Mouse (Mus musculus): ENCODE measurements around the gene Fut2. TPM values are rescaled to one million over a fixed set of nuclear protein-coding genes. Genes with fewer than 3 reads are reported as not detected.

Gene Fut2
- polyA plus RNA-seq, 1 experiment: 0.09 TPM

DNA sequence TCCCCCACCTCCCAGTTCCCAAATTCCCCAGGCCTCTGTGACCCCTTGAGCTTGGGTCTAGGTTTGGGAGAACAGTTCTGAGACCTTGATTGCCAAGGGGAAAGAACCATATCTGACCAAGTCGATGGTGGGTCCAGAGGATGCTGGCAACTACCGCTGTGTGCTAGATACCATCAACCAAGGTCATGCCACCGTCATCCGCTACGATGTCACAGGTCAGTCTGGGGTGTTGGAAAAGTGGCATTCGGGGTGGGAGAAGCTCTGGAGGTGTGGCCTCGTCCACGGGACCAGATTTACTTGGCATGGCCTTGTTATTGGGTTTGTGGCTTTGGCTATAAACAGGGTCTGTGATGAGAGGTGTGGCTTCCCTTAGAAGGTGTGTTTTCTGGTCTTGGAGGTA lies 40.7 kb downstream of the Fut2 start:
- Histone ChIP-seq H3K27me3 (ENCODE audit: control insufficient read depth) (peaks cover 57% of the 10 kb centered on the region), H3K36me3 (ENCODE audit: control insufficient read depth) (no peaks in the 10 kb centered on the region)

DNA sequence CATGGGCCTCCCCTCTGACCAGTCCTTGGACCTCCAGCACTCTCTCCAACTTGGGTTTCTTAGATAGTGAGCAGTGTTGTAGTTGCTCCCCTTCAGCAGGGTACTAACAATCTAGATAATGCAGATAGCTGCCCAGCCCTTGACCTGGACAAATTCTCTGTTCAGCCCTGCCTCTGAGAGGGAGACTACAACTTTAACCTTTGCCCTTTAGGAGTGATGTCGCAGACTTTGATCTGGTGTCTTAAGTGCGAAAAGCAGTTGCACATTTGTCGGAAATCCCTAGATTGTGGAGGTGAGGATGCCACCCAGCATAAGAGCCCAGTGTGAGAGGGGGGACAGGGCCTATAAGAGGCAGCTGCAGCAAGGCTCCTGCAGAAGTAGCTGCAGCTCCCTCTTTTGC lies 41.5 kb downstream of the Fut2 start:
- H3K27me3 ChIP-seq (ENCODE audit: control insufficient read depth): peaks cover 50% of the 10 kb centered on the region
- peaks cover 2% of the 10 kb centered on the region; the same call in 1 of the 2 replicates for H3K9me3 ChIP-seq (ENCODE audit: control insufficient read depth, low read length)
- TF ChIP-seq TAL1 (IDR thresholded peaks at IDR 0.05; ENCODE audit: low read length): no peak
- TF ChIP-seq GATA1 (IDR thresholded peaks at IDR 0.05; ENCODE audit: low read length): no peak
- H3K36me3 ChIP-seq (ENCODE audit: control insufficient read depth): no peaks in the 10 kb centered on the region
- H3K4me1 ChIP-seq (ENCODE audit: control insufficient read depth): peaks cover 11% of the 10 kb centered on the region
- no peak overlapping the region for H3K4me3 ChIP-seq (replicated peaks)

More for the DNA sequence above, 40.7 kb downstream of the Fut2 start:
- Histone ChIP-seq H3K9me3 (ENCODE audit: control insufficient read depth, low read length) (peaks cover 2% of the 10 kb centered on the region; the same call in 1 of the 2 replicates), H3K4me1 (ENCODE audit: control insufficient read depth) (peaks cover 11% of the 10 kb centered on the region), H3K4me3 (replicated peaks) (no peak overlapping the region)
- no peak for TF ChIP-seq TAL1 (IDR thresholded peaks at IDR 0.05; ENCODE audit: low read length)
- TF ChIP-seq GATA1 (IDR thresholded peaks at IDR 0.05; ENCODE audit: low read length): no peak

DNA sequence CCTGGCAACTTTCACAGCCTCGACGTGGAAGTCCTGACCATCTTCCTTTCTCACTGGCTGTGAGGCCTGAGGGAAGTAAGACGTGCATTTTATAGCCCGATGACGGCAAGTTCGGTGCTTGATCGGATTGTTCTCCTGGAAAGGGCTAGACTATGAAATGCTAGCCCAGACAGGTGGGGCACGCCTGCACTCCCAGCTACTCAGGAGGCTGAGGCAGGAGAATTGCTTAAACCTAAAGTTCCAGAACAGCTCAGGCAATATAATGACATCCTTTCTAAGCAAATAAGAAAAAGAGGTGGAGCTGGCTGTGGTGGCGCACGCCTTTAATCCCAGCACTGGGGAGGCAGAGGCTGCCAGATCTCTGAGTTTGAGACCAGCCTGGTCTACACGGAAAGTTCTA lies 42.7 kb downstream of the Fut2 start:
- H3K9me3 ChIP-seq (ENCODE audit: control insufficient read depth, low read length): peaks cover 2% of the 10 kb centered on the region; the same call in 1 of the 2 replicates
- H3K27me3 ChIP-seq (ENCODE audit: control insufficient read depth): peaks cover 45% of the 10 kb centered on the region
- TF ChIP-seq GATA1 (IDR thresholded peaks at IDR 0.05; ENCODE audit: low read length) (no peak), TAL1 (IDR thresholded peaks at IDR 0.05; ENCODE audit: low read length) (no peak)

DNA sequence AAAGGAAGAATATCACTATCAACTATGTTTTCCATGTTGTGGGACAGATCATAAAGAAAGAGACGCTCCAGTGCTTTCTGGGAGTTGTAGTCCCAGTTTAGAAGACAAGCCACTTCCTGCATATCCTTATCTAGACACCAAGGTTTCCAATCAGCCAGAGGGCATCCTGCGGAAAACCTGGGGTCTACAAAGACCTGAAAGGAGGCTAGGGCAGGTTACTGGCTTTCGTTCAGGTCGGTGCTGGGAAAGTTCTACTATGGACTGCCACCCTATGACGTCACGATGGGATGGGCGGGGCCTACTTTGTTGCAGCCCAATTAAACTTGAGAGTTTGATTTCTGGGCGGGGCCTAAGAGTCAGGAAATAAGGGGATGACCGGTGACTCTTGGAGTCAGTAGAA lies 44.8 kb downstream of the Fut2 start, which contains the start of gene Izumo1:
Izumo1 (plus strand) TSS at position 369 of the 400 bp plus-strand sequence.
- TF ChIP-seq TAL1 (IDR thresholded peaks at IDR 0.05; ENCODE audit: low read length): no peak
- TF ChIP-seq GATA1 (IDR thresholded peaks at IDR 0.05; ENCODE audit: low read length): no peak
- H3K27me3 ChIP-seq (ENCODE audit: control insufficient read depth): peaks cover 43% of the 10 kb centered on the region

More for the DNA sequence above, 42.7 kb downstream of the Fut2 start:
- Histone ChIP-seq H3K36me3 (ENCODE audit: control insufficient read depth) (no peaks in the 10 kb centered on the region), H3K4me3 (replicated peaks) (no peak overlapping the region), H3K4me1 (ENCODE audit: control insufficient read depth) (peaks cover 4% of the 10 kb centered on the region)

GRCm38 (mm10) chr7:45619592-45619991 lies 46.6 kb downstream of the Fut2 start:
- TF ChIP-seq TAL1 (IDR thresholded peaks at IDR 0.05; ENCODE audit: low read length) (no peak), GATA1 (IDR thresholded peaks at IDR 0.05; ENCODE audit: low read length) (no peak)
- Histone ChIP-seq H3K9me3 (ENCODE audit: control insufficient read depth, low read length) (no peaks in the 10 kb centered on the region), H3K4me1 (ENCODE audit: control insufficient read depth) (peaks cover 2% of the 10 kb centered on the region; the same call in 1 of the 2 replicates), H3K36me3 (ENCODE audit: control insufficient read depth) (no peaks in the 10 kb centered on the region), H3K4me3 (replicated peaks) (no peak overlapping the region), H3K27me3 (ENCODE audit: control insufficient read depth) (peaks cover 38% of the 10 kb centered on the region)

More for the DNA sequence above, 44.8 kb downstream of the Fut2 start, which contains the start of gene Izumo1:
- Histone ChIP-seq H3K4me1 (ENCODE audit: control insufficient read depth) (peaks cover 2% of the 10 kb centered on the region; the same call in 1 of the 2 replicates), H3K9me3 (ENCODE audit: control insufficient read depth, low read length) (no peaks in the 10 kb centered on the region), H3K4me3 (replicated peaks) (no peak within 1 kb of the TSS), H3K36me3 (ENCODE audit: control insufficient read depth) (no peaks in the 10 kb centered on the region)

GRCm38 (mm10) chr7:45618316-45618715 lies 47.9 kb downstream of the Fut2 start:
- TF ChIP-seq GATA1 (IDR thresholded peaks at IDR 0.05; ENCODE audit: low read length) (no peak), TAL1 (IDR thresholded peaks at IDR 0.05; ENCODE audit: low read length) (no peak)
- Histone ChIP-seq H3K36me3 (ENCODE audit: control insufficient read depth) (no peaks in the 10 kb centered on the region), H3K27me3 (ENCODE audit: control insufficient read depth) (peaks cover 36% of the 10 kb centered on the region), H3K4me1 (ENCODE audit: control insufficient read depth) (peaks cover 2% of the 10 kb centered on the region; the same call in 1 of the 2 replicates), H3K4me3 (replicated peaks) (no peak overlapping the region), H3K9me3 (ENCODE audit: control insufficient read depth, low read length) (no peaks in the 10 kb centered on the region)

DNA sequence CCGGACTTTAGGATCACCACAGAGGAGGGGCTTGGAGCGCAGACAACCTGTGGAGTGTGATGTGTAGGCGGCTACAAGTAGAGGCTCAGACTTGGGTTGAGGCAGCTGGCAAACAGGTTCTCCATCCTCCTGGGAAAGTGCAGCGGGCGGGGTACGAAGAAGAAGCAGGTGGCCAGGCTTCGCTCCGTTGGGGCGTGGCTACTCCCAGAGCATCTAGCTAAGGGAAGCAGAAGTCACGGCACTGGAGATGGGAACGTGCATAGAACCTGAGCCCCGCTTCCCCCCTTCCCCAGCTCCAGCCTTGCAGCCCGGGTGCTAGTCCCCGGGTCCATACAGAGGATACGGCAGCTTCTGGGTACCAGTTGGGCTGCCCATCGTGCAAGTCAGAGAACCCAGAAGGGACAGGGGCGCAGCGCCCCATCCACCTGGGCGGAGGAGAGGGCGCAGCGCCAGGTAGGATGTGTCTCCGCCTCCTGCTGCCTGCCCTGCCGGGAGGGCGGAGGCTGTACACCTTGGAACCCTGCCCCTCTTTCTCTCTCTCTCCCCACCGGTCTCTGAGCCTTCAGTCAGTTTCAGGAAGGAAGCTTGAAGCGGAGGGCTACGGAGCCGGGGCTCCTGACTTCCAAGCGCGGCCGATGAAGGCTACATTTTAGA lies 49.0 kb downstream of the Fut2 start, which contains the start of gene Fut1:
Fut1 (plus strand) TSS at position 248 of the 654 bp plus-strand sequence.
- peaks cover 36% of the 10 kb centered on the region for H3K27me3 ChIP-seq (ENCODE audit: control insufficient read depth)
- H3K36me3 ChIP-seq (ENCODE audit: control insufficient read depth): no peaks in the 10 kb centered on the region
- peaks cover 2% of the 10 kb centered on the region; the same call in 1 of the 2 replicates for H3K4me1 ChIP-seq (ENCODE audit: control insufficient read depth)
- H3K4me3 ChIP-seq (replicated peaks): no peak within 1 kb of the TSS
- no peaks in the 10 kb centered on the region for H3K9me3 ChIP-seq (ENCODE audit: control insufficient read depth, low read length)
- TF ChIP-seq TAL1 (IDR thresholded peaks at IDR 0.05; ENCODE audit: low read length) (no peak), GATA1 (IDR thresholded peaks at IDR 0.05; ENCODE audit: low read length) (no peak)

GRCm38 (mm10) chr7:45616277-45616676 lies 49.9 kb downstream of the Fut2 start:
- Histone ChIP-seq H3K9me3 (ENCODE audit: control insufficient read depth, low read length) (no peaks in the 10 kb centered on the region), H3K4me1 (ENCODE audit: control insufficient read depth) (no peaks in the 10 kb centered on the region), H3K4me3 (replicated peaks) (no peak overlapping the region), H3K27me3 (ENCODE audit: control insufficient read depth) (peaks cover 36% of the 10 kb centered on the region), H3K36me3 (ENCODE audit: control insufficient read depth) (no peaks in the 10 kb centered on the region)
- TF ChIP-seq GATA1 (IDR thresholded peaks at IDR 0.05; ENCODE audit: low read length) (no peak), TAL1 (IDR thresholded peaks at IDR 0.05; ENCODE audit: low read length) (no peak)

DNA sequence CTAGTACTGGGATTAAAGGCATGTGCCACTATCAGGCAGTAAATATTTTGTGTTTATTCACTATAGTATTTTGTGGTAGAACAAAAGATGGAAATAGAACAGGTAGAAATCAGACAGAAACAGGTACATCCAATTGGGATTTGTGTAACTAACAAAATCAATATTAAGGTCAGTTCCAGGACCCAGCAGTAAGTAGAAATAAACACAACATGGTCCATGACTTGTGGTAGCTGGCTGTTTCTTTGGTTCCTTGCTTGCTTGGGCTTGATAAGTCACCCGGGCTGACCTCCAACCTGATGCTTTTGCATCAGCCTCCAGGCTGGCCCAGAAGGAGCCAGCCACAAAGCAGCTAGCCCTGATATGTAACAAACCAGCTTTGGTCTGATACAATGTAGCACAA lies 56.7 kb downstream of the Fut2 start:
- Histone ChIP-seq H3K9me3 (ENCODE audit: control insufficient read depth, low read length) (no peaks in the 10 kb centered on the region), H3K36me3 (ENCODE audit: control insufficient read depth) (no peaks in the 10 kb centered on the region), H3K27me3 (ENCODE audit: control insufficient read depth) (no peaks in the 10 kb centered on the region), H3K4me3 (replicated peaks) (no peak overlapping the region), H3K4me1 (ENCODE audit: control insufficient read depth) (no peaks in the 10 kb centered on the region)
- TF ChIP-seq GATA1 (IDR thresholded peaks at IDR 0.05; ENCODE audit: low read length): no peak
- no peak for TF ChIP-seq TAL1 (IDR thresholded peaks at IDR 0.05; ENCODE audit: low read length)
